Mouse (Mus musculus) CH12.LX (cell line): ENCODE data around the gene Mcl1.
A peak's percentile ranks its signal among the peaks of the same experiment; 100 is the strongest.

Source experiments
- CTCF ChIP-seq, 2 experiments: IDR thresholded peaks in 1 of 2; conservative IDR thresholded peaks in 1 of 2; 2 replicates each; pipeline ENCODE4 v1.5.1; 2011 to 2012; ENCODE audit warnings: low read depth in 2 of 2, low read length in 2 of 2, improper control_type of control experiment in 1 of 2, inconsistent platforms in 1 of 2, mild to moderate bottlenecking in 1 of 2, moderate library complexity in 1 of 2
- GABPA ChIP-seq: IDR thresholded peaks from 2 replicates; pipeline ENCODE4 v1.6.1; 2012; ENCODE audit warnings: low read depth, low read length, improper control_type of control experiment, inconsistent platforms; ENCODE audit not compliant: insufficient replicate concordance
- JUND ChIP-seq: conservative IDR thresholded peaks from 2 replicates; pipeline ENCODE4 v1.6.1; 2011; ENCODE audit warnings: low read depth, low read length, improper control_type of control experiment
- NELFE ChIP-seq: IDR thresholded peaks from 2 replicates; pipeline ENCODE4 v1.6.1; 2011; ENCODE audit warnings: low read depth, low read length, improper control_type of control experiment
- NRF1 ChIP-seq: IDR thresholded peaks from 2 replicates; pipeline ENCODE4 v1.6.1; 2014; ENCODE audit warnings: low read depth, mild to moderate bottlenecking, inconsistent platforms, low read length, improper control_type of control experiment, moderate library complexity
- POLR2A ChIP-seq: IDR thresholded peaks from 2 replicates; pipeline ENCODE4 v1.6.1; 2011; ENCODE audit warnings: low read depth, mild to moderate bottlenecking, improper control_type of control experiment, low read length
- SMC3 ChIP-seq: IDR thresholded peaks from 2 replicates; pipeline ENCODE4 v1.6.1; 2011; ENCODE audit warnings: low read depth, low read length, improper control_type of control experiment
- TBP ChIP-seq: conservative IDR thresholded peaks from 2 replicates; pipeline ENCODE4 v1.6.1; 2011; ENCODE audit warnings: low read depth, low read length, improper control_type of control experiment
- ZKSCAN1 ChIP-seq: IDR thresholded peaks from 2 replicates; pipeline ENCODE4 v1.6.1; 2012; ENCODE audit warnings: low read depth, inconsistent platforms, low read length, improper control_type of control experiment, borderline replicate concordance

DNA sequence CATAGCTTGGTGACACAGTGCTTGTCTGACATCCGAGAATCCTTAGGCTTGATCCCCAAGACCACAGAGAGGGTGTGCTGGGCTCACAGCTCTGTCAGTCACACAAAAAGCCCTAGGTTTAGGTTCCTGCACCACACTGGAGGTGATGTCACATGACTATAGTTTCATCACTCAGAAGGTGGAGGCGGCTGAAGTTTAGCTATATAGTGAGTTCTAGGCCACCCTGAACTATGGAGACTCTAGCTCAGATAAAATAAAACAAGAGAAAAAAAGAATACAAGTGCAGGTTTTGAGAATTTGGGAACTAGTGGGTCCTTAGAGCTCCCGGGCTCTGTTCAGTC, 7.6 kb upstream of the Mcl1 start:
- TF ChIP-seq SMC3 (no peak), CTCF (conservative IDR thresholded peaks at IDR 0.05 in 1 of 2, IDR thresholded peaks at IDR 0.05 in 1 of 2; ENCODE audit: low read depth in 2 of 2, low read length in 2 of 2) (no peak), NELFE (no peak), POLR2A (0 out of 2 replicates have a peak, but pooled peaks have one; percentile 9), GABPA (no peak), ZKSCAN1 (no peak), NRF1 (no peak), JUND (no peak), TBP (no peak)
